ENCODE assay signal across 14 mouse cellular contexts in the genomic region with DNA sequence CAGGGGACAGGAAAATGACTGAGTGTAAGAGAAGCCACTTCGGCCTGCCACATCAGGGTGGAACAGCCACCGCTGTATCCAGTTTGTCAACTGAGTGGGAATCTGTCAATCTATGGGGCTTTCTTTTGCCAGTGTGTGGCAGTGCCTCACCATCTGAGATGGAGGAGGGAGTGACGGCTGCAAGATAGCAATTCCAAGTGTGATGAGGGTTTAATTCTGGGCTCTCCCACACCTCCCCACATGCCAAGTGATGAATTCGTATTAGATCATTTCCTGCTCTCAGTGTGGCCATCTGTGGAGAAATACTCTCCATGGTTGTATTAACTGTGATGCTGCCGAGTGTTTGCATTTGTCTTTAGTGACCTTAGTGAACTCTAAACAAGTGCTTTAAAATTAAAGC. TPM values are rescaled to one million over a fixed set of nuclear protein-coding genes. Genes with fewer than 3 reads are reported as not detected.
A peak's percentile ranks its signal among the peaks of the same experiment; 100 is the strongest.
DNase-seq lines count a peak whose midpoint lies in the region; ATAC-seq and TF ChIP-seq lines count a peak whose summit lies in the region.
"Had no signal": no experiment of that assay in that cellular context is flagged by ENCODE, and none has a peak within 500 bp of the region (broad histone marks: within the 10 kb centered on the region; RNA-seq: fewer than 3 reads in every experiment).

No protein-coding gene starts in this region.

- H3K4me2 ChIP-seq in forebrain, embryonic 14.5 days (ENCODE audit: low read length), result no peak overlapping the region
- no peak overlapping the region for H3K4me2 ChIP-seq in forebrain, embryonic 12.5 days
- H3K4me2 ChIP-seq in lung, postnatal 0 days (replicated peaks; ENCODE audit: low read depth, low read length), result no peak overlapping the region
- H3K4me2 ChIP-seq: heart, embryonic 13.5 days; hindbrain, embryonic 13.5 days had no signal

- H3K27me3 ChIP-seq in forebrain, embryonic 14.5 days (replicated peaks; ENCODE audit: control insufficient read depth, insufficient read depth, low read length), result no peaks in the 10 kb centered on the region
- H3K27me3 ChIP-seq in forebrain, embryonic 12.5 days, result no peaks in the 10 kb centered on the region
- H3K27me3 ChIP-seq in lung, postnatal 0 days (replicated peaks; ENCODE audit: insufficient read depth, low read length), result no peaks in the 10 kb centered on the region
- H3K27me3 ChIP-seq: heart, embryonic 13.5 days; hindbrain, embryonic 13.5 days had no signal

- peak; percentile 56 for DNase-seq in forebrain, embryonic 14.5 days (ENCODE audit: low spot score)
- DNase-seq in right cerebral cortex, adult 2 months (ENCODE audit: low spot score in 2 of 2), result peak; percentile 69 to 80
- DNase-seq in right cerebral cortex, postnatal 14 days, result no peak
- peak; percentile 87 for DNase-seq in layer of hippocampus, adult 9-11 months
- no peak for DNase-seq in thymus, postnatal 4 days
- DNase-seq in gastrocnemius, postnatal 36 days, result no peak
- no peak for DNase-seq in lung, postnatal 0 days (ENCODE audit: low spot score)
- DNase-seq: kidney, adult 9 months; spleen, adult 18-20 months had no signal

- H3K9ac ChIP-seq in forebrain, embryonic 14.5 days (ENCODE audit: low read length), result no peak overlapping the region
- no peak overlapping the region for H3K9ac ChIP-seq in forebrain, embryonic 12.5 days
- no peak overlapping the region for H3K9ac ChIP-seq in lung, postnatal 0 days (replicated peaks; ENCODE audit: low read depth)
- H3K9ac ChIP-seq: heart, embryonic 13.5 days; hindbrain, embryonic 13.5 days; liver, embryonic 14.5 days had no signal

- no peak overlapping the region for H3K4me3 ChIP-seq in forebrain, embryonic 14.5 days (ENCODE audit: low read depth, low read length)
- H3K4me3 ChIP-seq in forebrain, embryonic 12.5 days (replicated peaks), result no peak overlapping the region
- no peak overlapping the region for H3K4me3 ChIP-seq in lung, postnatal 0 days (ENCODE audit: low read depth, low read length)
- H3K4me3 ChIP-seq: embryonic facial prominence, embryonic 10.5 days; heart, embryonic 13.5 days; hindbrain, embryonic 13.5 days had no signal

- H3K27ac ChIP-seq in forebrain, embryonic 14.5 days (ENCODE audit: low read depth, low read length), result no peak overlapping the region
- H3K27ac ChIP-seq in forebrain, embryonic 12.5 days, result no peak overlapping the region
- H3K27ac ChIP-seq in lung, postnatal 0 days (ENCODE audit: low read length), result no peak overlapping the region
- H3K27ac ChIP-seq: embryonic facial prominence, embryonic 10.5 days; heart, embryonic 13.5 days; hindbrain, embryonic 13.5 days; liver, embryonic 14.5 days had no signal

- intact Hi-C loops in gastrocnemius, postnatal 36 days (cut with DNase I), result no loop called here

- H3K4me1 ChIP-seq in forebrain, embryonic 14.5 days (ENCODE audit: control insufficient read depth, insufficient read depth, low read length), result peaks cover 2% of the 10 kb centered on the region; the same call in 1 of the 2 replicates
- H3K4me1 ChIP-seq in forebrain, embryonic 12.5 days, result no peaks in the 10 kb centered on the region
- no peaks in the 10 kb centered on the region for H3K4me1 ChIP-seq in lung, postnatal 0 days (ENCODE audit: insufficient read depth, low read depth, low read length)
- H3K4me1 ChIP-seq: embryonic facial prominence, embryonic 10.5 days; heart, embryonic 13.5 days had no signal

- ATAC-seq in forebrain, embryonic 14.5 days, result peak; percentile 61; the same call in 1 of the 2 replicates
- no peak for ATAC-seq in forebrain, embryonic 12.5 days (ENCODE audit: low FRiP score)
- no peak for ATAC-seq in lung, postnatal 0 days

- no peaks in the 10 kb centered on the region for H3K36me3 ChIP-seq in forebrain, embryonic 14.5 days (ENCODE audit: control insufficient read depth, insufficient read depth, low read length)
- H3K36me3 ChIP-seq in forebrain, embryonic 12.5 days (replicated peaks), result no peaks in the 10 kb centered on the region
- no peaks in the 10 kb centered on the region for H3K36me3 ChIP-seq in lung, postnatal 0 days (ENCODE audit: insufficient read depth, low read length)
- H3K36me3 ChIP-seq: embryonic facial prominence, embryonic 10.5 days; heart, embryonic 13.5 days; hindbrain, embryonic 13.5 days had no signal

- TF ChIP-seq EP300 in lung, postnatal 0 days (IDR thresholded peaks at IDR 0.05), result no peak

- no peak for TF ChIP-seq CTCF in lung, postnatal 0 days (IDR thresholded peaks at IDR 0.05)

- no peaks in the 10 kb centered on the region for H3K9me3 ChIP-seq in forebrain, embryonic 14.5 days (replicated peaks; ENCODE audit: control insufficient read depth, low read length)
- H3K9me3 ChIP-seq in forebrain, embryonic 12.5 days, result no peaks in the 10 kb centered on the region
- no peaks in the 10 kb centered on the region for H3K9me3 ChIP-seq in lung, postnatal 0 days (ENCODE audit: low read length)
- H3K9me3 ChIP-seq: embryonic facial prominence, embryonic 10.5 days; heart, embryonic 13.5 days; hindbrain, embryonic 13.5 days had no signal

- WGBS in forebrain, embryonic 14.5 days, result 62% methylated on average over 5 of the region's 5 CpGs
- 78% methylated on average over 5 of the region's 5 CpGs for WGBS in forebrain, embryonic 12.5 days
- WGBS in lung, postnatal 0 days, result 49% methylated on average over 5 of the region's 5 CpGs

RNA-seq across cellular contexts. Expression of a gene that starts 36.2 kb away (rescaled TPM):
- 153 and 183 TPM in 2 replicates for polyA plus RNA-seq in forebrain, embryonic 14.5 days (2014; fragmentation: Nextera tagmentation; extraction: Ambion mirVana)
- 106 and 108 TPM in 2 replicates for polyA plus RNA-seq in forebrain, embryonic 12.5 days (2016; fragmentation: Nextera tagmentation; extraction: Ambion mirVana)
- under 1 TPM; 0.15 to 0.30 TPM for total RNA-seq in gastrocnemius, postnatal 36 days (2021)
- 0.14 and 0.17 TPM in 2 replicates for polyA plus RNA-seq in lung, postnatal 0 days (2015; fragmentation: Nextera tagmentation; extraction: Ambion mirVana)

Comparison
In these comparisons a context has a peak if more than half of its experiments do, and no peak if none do; other contexts are left out.
1. DNase-seq: peak in forebrain, embryonic 14.5 days (single experiment), right cerebral cortex, adult 2 months (2 of 2) and layer of hippocampus, adult 9-11 months (single experiment); none in right cerebral cortex, postnatal 14 days (single experiment), thymus, postnatal 4 days (single experiment), gastrocnemius, postnatal 36 days (0 of 2) and lung, postnatal 0 days (single experiment).
2. RNA of a gene that starts 36.2 kb away (polyA plus RNA-seq): 153 to 183 TPM in forebrain, embryonic 14.5 days and 106 to 108 TPM in forebrain, embryonic 12.5 days; 0.14 to 0.17 TPM in lung, postnatal 0 days; every median in the first group is over 10 times any median in the second.